Mouse (Mus musculus) bone marrow, adult 2 months (tissue): ENCODE data around the gene Rfx2.

Source experiments
- CTCF ChIP-seq: fragments of 200-500 bp; IDR thresholded peaks from 2 replicates; pipeline ENCODE4 v1.5.1; 2011; ENCODE audit warnings: low read length, control low read depth; ENCODE audit not compliant: control insufficient read depth, insufficient read depth
- POLR2A ChIP-seq: fragments of 200-500 bp; IDR thresholded peaks from 2 replicates; pipeline ENCODE4 v1.6.1; 2011; ENCODE audit warnings: low read depth, mild to moderate bottlenecking, control low read depth, low read length, borderline replicate concordance; ENCODE audit not compliant: control insufficient read depth

DNA sequence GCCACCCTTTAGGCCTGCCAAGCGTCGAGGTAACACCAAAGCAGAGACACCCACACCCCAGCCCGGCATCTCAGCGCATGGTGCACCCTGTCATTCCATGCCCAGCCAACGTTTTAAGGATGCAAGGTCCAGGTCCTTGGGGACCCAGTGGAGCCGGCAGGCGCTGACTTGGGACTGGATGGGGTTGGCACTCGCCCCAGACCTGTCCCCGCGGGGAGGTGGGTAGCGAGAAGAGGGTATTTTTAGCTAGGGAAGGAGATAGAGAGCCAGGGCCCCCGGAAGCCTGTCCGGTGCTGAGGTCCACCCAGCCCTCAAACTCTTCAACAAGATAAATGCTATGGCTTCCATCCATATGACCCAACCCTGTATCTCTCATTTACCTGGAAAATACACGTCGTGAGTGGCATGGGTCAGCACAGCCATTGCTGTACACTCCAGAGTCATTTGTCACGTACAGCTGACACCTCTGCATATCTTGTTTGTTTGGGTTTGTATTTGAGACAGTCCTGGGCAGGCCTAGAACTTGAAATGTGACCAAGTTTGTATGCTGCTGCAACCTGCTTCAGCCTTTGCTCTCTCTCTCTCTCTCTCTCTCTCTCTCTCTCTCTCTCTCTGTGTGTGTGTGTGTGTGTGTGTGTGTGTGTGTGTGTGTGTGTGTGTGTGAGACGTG lies 90.6 kb downstream of the Rfx2 start:
- no peak for TF ChIP-seq CTCF
- TF ChIP-seq POLR2A, result no peak
